Comparison of ENCODE assay signal across 8 mouse cellular contexts in the genomic region with DNA sequence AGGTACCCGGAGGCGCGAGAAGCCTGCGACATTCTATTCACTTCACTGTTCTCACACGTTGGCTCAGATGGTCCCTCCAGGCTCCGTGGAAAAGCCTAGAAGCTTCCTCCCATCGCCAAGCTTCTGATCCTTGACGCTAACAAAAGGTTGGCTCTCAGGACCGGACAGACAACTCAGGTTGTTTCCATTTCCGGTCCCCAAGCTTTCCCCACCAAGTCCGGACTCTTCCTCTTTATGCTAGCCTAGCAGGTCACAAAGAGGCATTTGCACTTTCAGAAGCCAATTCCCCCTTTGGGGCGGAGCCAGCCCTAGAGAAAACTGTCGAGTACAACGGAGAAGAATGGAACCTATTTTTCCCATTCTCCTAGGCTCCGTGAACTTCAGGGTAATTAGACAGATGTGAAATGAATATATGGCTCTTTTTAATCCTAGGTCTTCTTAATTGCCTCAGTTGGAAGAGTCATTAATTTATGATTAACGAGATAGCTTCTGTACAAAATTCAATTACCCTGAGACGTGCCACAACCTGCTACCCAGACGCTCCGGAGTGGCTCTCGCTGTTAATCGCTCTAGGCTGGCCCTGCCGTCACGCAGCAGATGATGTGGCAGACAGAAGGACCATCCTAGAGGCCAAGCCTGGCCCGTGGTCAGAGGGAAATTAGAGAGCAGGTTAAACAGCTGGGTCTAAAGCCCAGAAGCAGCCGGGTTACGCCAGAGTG.
A peak's percentile ranks its signal among the peaks of the same experiment; 100 is the strongest.
DNase-seq lines count a peak whose midpoint lies in the region; ATAC-seq and TF ChIP-seq lines count a peak whose summit lies in the region.

No protein-coding gene starts in this region.

- no peaks in the 10 kb centered on the region for H3K27me3 ChIP-seq in thymus, adult 2 months (ENCODE audit: control insufficient read depth, insufficient read depth, low read length)
- H3K27me3 ChIP-seq in hindbrain, embryonic 13.5 days, result no peaks in the 10 kb centered on the region
- no peaks in the 10 kb centered on the region for H3K27me3 ChIP-seq in liver, embryonic 12.5 days (replicated peaks)
- no peaks in the 10 kb centered on the region for H3K27me3 ChIP-seq in neural tube, embryonic 15.5 days (replicated peaks)

- TF ChIP-seq CTCF in thymus, adult 2 months (IDR thresholded peaks at IDR 0.05; ENCODE audit: borderline replicate concordance, control insufficient read depth, extremely low read depth, insufficient read depth, low read length, poor library complexity), result no peak

- no peaks in the 10 kb centered on the region for H3K36me3 ChIP-seq in thymus, adult 2 months (ENCODE audit: control insufficient read depth, insufficient read depth, low read length)
- no peaks in the 10 kb centered on the region for H3K36me3 ChIP-seq in hindbrain, embryonic 13.5 days
- H3K36me3 ChIP-seq in liver, embryonic 12.5 days, result no peaks in the 10 kb centered on the region
- no peaks in the 10 kb centered on the region for H3K36me3 ChIP-seq in neural tube, embryonic 15.5 days

- no peak for DNase-seq in thymus, adult 2 months
- no peak for DNase-seq in thymus, postnatal 0 days (ENCODE audit: low spot score)
- peak; percentile 52 for DNase-seq in gastrocnemius, postnatal 10 days
- no peak for DNase-seq in frontal cortex, postnatal 36 days (ENCODE audit: low spot score in 2 of 2)
- DNase-seq in testis, postnatal 10 days (ENCODE audit: low spot score), result no peak

- H3K27ac ChIP-seq in thymus, adult 2 months (ENCODE audit: control insufficient read depth, insufficient read depth, low read length), result peak overlapping the region; percentile 37; the same call in 1 of the 2 replicates
- peak overlapping the region; percentile 77 for H3K27ac ChIP-seq in hindbrain, embryonic 13.5 days
- no peak overlapping the region for H3K27ac ChIP-seq in liver, embryonic 12.5 days
- H3K27ac ChIP-seq in neural tube, embryonic 15.5 days (replicated peaks), result peak overlapping the region; percentile 64

- H3K9ac ChIP-seq in hindbrain, embryonic 13.5 days, result no peak overlapping the region
- H3K9ac ChIP-seq in liver, embryonic 12.5 days, result no peak overlapping the region
- no peak overlapping the region for H3K9ac ChIP-seq in neural tube, embryonic 15.5 days (replicated peaks)

- TF ChIP-seq POLR2A in thymus, adult 2 months (IDR thresholded peaks at IDR 0.05; ENCODE audit: control insufficient read depth, extremely low read depth, insufficient read depth, low read length, poor library complexity), result no peak

- peak; percentile 91 for ATAC-seq in hindbrain, embryonic 13.5 days (ENCODE audit: low FRiP score)
- ATAC-seq in liver, embryonic 12.5 days, result no peak
- peak; percentile 67; the same call in 1 of the 2 replicates for ATAC-seq in neural tube, embryonic 15.5 days (ENCODE audit: low FRiP score)

- no peak overlapping the region for H3K4me3 ChIP-seq in thymus, adult 2 months (ENCODE audit: control insufficient read depth, insufficient read depth, low read length)
- no peak overlapping the region for H3K4me3 ChIP-seq in hindbrain, embryonic 13.5 days
- no peak overlapping the region for H3K4me3 ChIP-seq in liver, embryonic 12.5 days
- no peak overlapping the region for H3K4me3 ChIP-seq in neural tube, embryonic 15.5 days (replicated peaks)

- H3K9me3 ChIP-seq in hindbrain, embryonic 13.5 days, result no peaks in the 10 kb centered on the region
- H3K9me3 ChIP-seq in liver, embryonic 12.5 days (replicated peaks), result no peaks in the 10 kb centered on the region
- H3K9me3 ChIP-seq in neural tube, embryonic 15.5 days (replicated peaks), result no peaks in the 10 kb centered on the region

- peaks cover 3% of the 10 kb centered on the region; the same call in 1 of the 2 replicates for H3K4me1 ChIP-seq in thymus, adult 2 months (replicated peaks; ENCODE audit: control insufficient read depth, insufficient read depth, low read length)
- H3K4me1 ChIP-seq in hindbrain, embryonic 13.5 days (replicated peaks), result peaks cover 23% of the 10 kb centered on the region
- peaks cover 32% of the 10 kb centered on the region for H3K4me1 ChIP-seq in liver, embryonic 12.5 days
- peaks cover 25% of the 10 kb centered on the region for H3K4me1 ChIP-seq in neural tube, embryonic 15.5 days

- H3K4me2 ChIP-seq in hindbrain, embryonic 13.5 days, result peak overlapping the region; percentile 22; the same call in 1 of the 2 replicates
- peak overlapping the region; percentile 38 for H3K4me2 ChIP-seq in liver, embryonic 12.5 days
- H3K4me2 ChIP-seq in neural tube, embryonic 15.5 days, result peak overlapping the region; percentile 25

- 61% methylated on average over 26 of the region's 26 CpGs for WGBS in thymus, adult 2 months
- WGBS in hindbrain, embryonic 13.5 days, result 26% methylated on average over 26 of the region's 26 CpGs
- 30% methylated on average over 26 of the region's 26 CpGs for WGBS in liver, embryonic 12.5 days (ENCODE audit: insufficient replicate concordance)
- 18% methylated on average over 26 of the region's 26 CpGs for WGBS in neural tube, embryonic 15.5 days
